Mouse (Mus musculus) small intestine, adult 2 months (tissue): ENCODE data around the gene Abcb1a. TPM values are rescaled to one million over a fixed set of nuclear protein-coding genes. Genes with fewer than 3 reads are reported as not detected.

ENCODE experiments used
- H3K27ac ChIP-seq: fragments of 200-500 bp; 2 replicates; pipeline ENCODE4 v1.5.1; 2012; ENCODE audit warnings: low read depth, low read length, control low read depth, inconsistent platforms; ENCODE audit not compliant: insufficient read depth
- H3K27me3 ChIP-seq: fragments of 200-500 bp; 2 replicates; pipeline ENCODE4 v1.6.1; 2012; ENCODE audit warnings: mild to moderate bottlenecking, moderate library complexity, low read length, inconsistent platforms; ENCODE audit not compliant: control insufficient read depth, insufficient read depth
- H3K36me3 ChIP-seq: fragments of 200-500 bp; 2 replicates; pipeline ENCODE4 v1.6.1; 2012; ENCODE audit warnings: mild to moderate bottlenecking, low read length, control low read depth, inconsistent platforms; ENCODE audit not compliant: control insufficient read depth, insufficient read depth
- H3K4me1 ChIP-seq: fragments of 200-500 bp; 2 replicates; pipeline ENCODE4 v1.6.1; 2012; ENCODE audit warnings: low read length, inconsistent platforms, mixed read lengths; ENCODE audit not compliant: control insufficient read depth, insufficient read depth, insufficient read length
- H3K4me3 ChIP-seq: fragments of 200-500 bp; 2 replicates; pipeline ENCODE4 v1.5.1; 2012; ENCODE audit warnings: low read depth, mild to moderate bottlenecking, control low read depth, inconsistent platforms, low read length, moderate library complexity
- CTCF ChIP-seq: fragments of 200-500 bp; IDR thresholded peaks from 2 replicates; pipeline ENCODE4 v1.5.1; 2012; ENCODE audit warnings: low read depth, mild to moderate bottlenecking, control low read depth, inconsistent platforms, low read length, moderate library complexity, mixed read lengths; ENCODE audit not compliant: insufficient replicate concordance, insufficient read length; ENCODE audit errors: extremely low read depth
- POLR2A ChIP-seq: fragments of 200-500 bp; IDR thresholded peaks from 2 replicates; pipeline ENCODE4 v1.6.1; 2012; ENCODE audit warnings: low read depth, mild to moderate bottlenecking, control low read depth, inconsistent platforms, low read length, moderate library complexity
- WGBS: fragments of 180-500 bp; shearing (Covaris S2); methylation state at CpG from one replicate; pipeline ENCODE4 v1.1.7; 2018; 5-methylcytosine and 5-hydroxymethylcytosine counted together
- polyA plus RNA-seq: library from polyadenylated mRNA; depleted of rRNA; stranded (reverse); fragments of >200 nt; gene quantifications from 2 replicates; pipeline ENCODE4 v1.2.3, GENCODE M21; 2012

Abcb1a gene
- polyA plus RNA-seq, 1 experiment, result 28.5 TPM

GRCm38 (mm10) chr5:8681166-8681565, 21.3 kb downstream of the Abcb1a start:
- no peak overlapping the region for H3K27ac ChIP-seq
- H3K4me3 ChIP-seq, result no peak overlapping the region
- no peak for TF ChIP-seq CTCF
- no peak for TF ChIP-seq POLR2A
- H3K36me3 ChIP-seq, result peaks cover 35% of the 10 kb centered on the region
- 77% methylated on average over 3 of the region's 3 CpGs for WGBS
- no peaks in the 10 kb centered on the region for H3K27me3 ChIP-seq
- no peaks in the 10 kb centered on the region for H3K4me1 ChIP-seq

GRCm38 (mm10) chr5:8683686-8684085, 23.8 kb downstream of the Abcb1a start:
- Histone ChIP-seq H3K36me3 (peaks cover 39% of the 10 kb centered on the region), H3K4me3 (no peak overlapping the region), H3K27ac (no peak overlapping the region), H3K4me1 (no peaks in the 10 kb centered on the region; the same call in 1 of the 2 replicates), H3K27me3 (no peaks in the 10 kb centered on the region)
- no peak for TF ChIP-seq CTCF
- TF ChIP-seq POLR2A, result no peak
- 44% methylated on average over 3 of the region's 3 CpGs for WGBS

- Histone ChIP-seq H3K36me3 (peaks cover 49% of the 10 kb centered on the region), H3K27ac (no peak overlapping the region), H3K27me3 (no peaks in the 10 kb centered on the region), H3K4me1 (no peaks in the 10 kb centered on the region; the same call in 1 of the 2 replicates), H3K4me3 (no peak overlapping the region)
- TF ChIP-seq CTCF (no peak), POLR2A (no peak)
- WGBS, result 85% methylated on average over 2 of the region's 2 CpGs
Observed at GRCm38 (mm10) chr5:8686071-8686470, 26.2 kb downstream of the Abcb1a start.

GRCm38 (mm10) chr5:8687550-8687949, 27.7 kb downstream of the Abcb1a start:
- 44% methylated on average over 5 of the region's 5 CpGs for WGBS
- Histone ChIP-seq H3K4me1 (no peaks in the 10 kb centered on the region; the same call in 1 of the 2 replicates), H3K36me3 (peaks cover 55% of the 10 kb centered on the region), H3K4me3 (no peak overlapping the region), H3K27ac (no peak overlapping the region), H3K27me3 (no peaks in the 10 kb centered on the region)
- no peak for TF ChIP-seq POLR2A
- TF ChIP-seq CTCF, result no peak

GRCm38 (mm10) chr5:8716061-8716460, 56.2 kb downstream of the Abcb1a start:
- TF ChIP-seq POLR2A, result no peak
- TF ChIP-seq CTCF, result no peak
- Histone ChIP-seq H3K27ac (no peak overlapping the region), H3K36me3 (peaks cover 47% of the 10 kb centered on the region), H3K4me3 (no peak overlapping the region), H3K27me3 (no peaks in the 10 kb centered on the region), H3K4me1 (no peaks in the 10 kb centered on the region)

- 75% methylated on average over 1 of the region's 1 CpGs for WGBS
- Histone ChIP-seq H3K27me3 (no peaks in the 10 kb centered on the region), H3K4me1 (no peaks in the 10 kb centered on the region), H3K4me3 (no peak overlapping the region), H3K27ac (no peak overlapping the region), H3K36me3 (peaks cover 57% of the 10 kb centered on the region)
- TF ChIP-seq POLR2A (no peak), CTCF (no peak)
Observed at GRCm38 (mm10) chr5:8719556-8719955, 59.7 kb downstream of the Abcb1a start.

- no peak overlapping the region for H3K27ac ChIP-seq
- WGBS, result 44% methylated on average over 1 of the region's 1 CpGs
- TF ChIP-seq POLR2A (no peak), CTCF (no peak)
- no peak overlapping the region for H3K4me3 ChIP-seq
- H3K4me1 ChIP-seq, result no peaks in the 10 kb centered on the region
- H3K36me3 ChIP-seq, result peaks cover 53% of the 10 kb centered on the region
- no peaks in the 10 kb centered on the region for H3K27me3 ChIP-seq
Observed at GRCm38 (mm10) chr5:8722224-8722623, 62.3 kb downstream of the Abcb1a start.
